Mouse (Mus musculus) embryonic facial prominence, embryonic 11.5 days (tissue): ENCODE measurements at regions not wholly inside any gene's neighbourhood (a gene's known extent, or its start where the extent isn't known, plus 50 kb on each side); places are given as distances from the start of the nearest gene placed in this dataset.

ENCODE experiments used
- ATAC-seq: fragments of 200-750 bp; cut with Nextera tagmentation; replicated peaks from 2 replicates; pipeline ENCODE4 v1.8.0; 2017; ENCODE audit warnings: low read depth; ENCODE audit not compliant: insufficient number of reproducible peaks, low FRiP score, low TSS enrichment
- DNase-seq: peaks from one replicate; pipeline ENCODE4 v3.0.0-alpha.2; 2015; ENCODE audit warnings: low spot score
- H3K27ac ChIP-seq: fragments of 300-500 bp; sonication (generic); replicated peaks from 2 replicates; pipeline ENCODE4 v1.5.1; 2014; ENCODE audit warnings: mild to moderate bottlenecking, low read depth, low read length, control low read depth
- H3K27me3 ChIP-seq: fragments of 300-500 bp; sonication (generic); 2 replicates; pipeline ENCODE4 v1.6.1; 2014; ENCODE audit warnings: mild to moderate bottlenecking, low read length, moderate library complexity, mixed read lengths; ENCODE audit not compliant: control insufficient read depth, insufficient read depth
- H3K36me3 ChIP-seq: fragments of 300-500 bp; sonication (generic); replicated peaks from 2 replicates; pipeline ENCODE4 v1.6.1; 2014; ENCODE audit warnings: low read depth, mild to moderate bottlenecking, low read length, moderate library complexity, mixed read lengths; ENCODE audit not compliant: control insufficient read depth, insufficient read depth
- H3K4me1 ChIP-seq: fragments of 300-500 bp; sonication (generic); 2 replicates; pipeline ENCODE4 v1.6.1; 2014; ENCODE audit warnings: low read length, mixed read lengths; ENCODE audit not compliant: control insufficient read depth, insufficient read depth
- H3K4me2 ChIP-seq: fragments of 300-500 bp; sonication (generic); 2 replicates; pipeline ENCODE4 v1.6.1; 2014; ENCODE audit warnings: low read depth, mild to moderate bottlenecking, control low read depth, low read length, moderate library complexity
- H3K4me3 ChIP-seq: fragments of 300-500 bp; sonication (generic); 2 replicates; pipeline ENCODE4 v1.5.1; 2014; ENCODE audit warnings: low read depth, low read length, control low read depth
- H3K9ac ChIP-seq: fragments of 300-500 bp; sonication (generic); replicated peaks from 2 replicates; pipeline ENCODE4 v1.6.1; 2014; ENCODE audit warnings: mild to moderate bottlenecking, control low read depth, low read length
- H3K9me3 ChIP-seq: fragments of 300-500 bp; sonication (generic); replicated peaks from 2 replicates; pipeline ENCODE4 v1.6.1; 2016; ENCODE audit warnings: mild to moderate bottlenecking, low read length, inconsistent platforms, mixed read lengths; ENCODE audit not compliant: control insufficient read depth
- WGBS: fragments of 180-500 bp; shearing (Covaris S2); extraction: QIAGEN DNeasy Blood & Tissue Kit; methylation state at CpG from one replicate; pipeline ENCODE4 v1.1.7; 2014; 5-methylcytosine and 5-hydroxymethylcytosine counted together

GRCm38 (mm10) chr15:5584381-5584780, 340.4 kb upstream of the Ptger4 start:
- H3K9me3 ChIP-seq: no peaks in the 10 kb centered on the region
- H3K4me1 ChIP-seq: no peaks in the 10 kb centered on the region
- H3K9ac ChIP-seq: no peak overlapping the region
- no peaks in the 10 kb centered on the region for H3K36me3 ChIP-seq
- WGBS: 77% methylated on average over 2 of the region's 2 CpGs
- no peak overlapping the region for H3K4me3 ChIP-seq
- H3K27me3 ChIP-seq: no peaks in the 10 kb centered on the region
- no peak for DNase-seq
- no peak overlapping the region for H3K4me2 ChIP-seq
- no peak overlapping the region for H3K27ac ChIP-seq
- ATAC-seq: no peak

- H3K9ac ChIP-seq: no peak overlapping the region
- H3K4me2 ChIP-seq: no peak overlapping the region
- WGBS: 74% methylated on average over 4 of the region's 4 CpGs
- H3K27ac ChIP-seq: no peak overlapping the region
- ATAC-seq: no peak
- DNase-seq: no peak
- no peaks in the 10 kb centered on the region for H3K27me3 ChIP-seq
- H3K4me3 ChIP-seq: no peak overlapping the region
- H3K9me3 ChIP-seq: no peaks in the 10 kb centered on the region
- H3K36me3 ChIP-seq: no peaks in the 10 kb centered on the region
- no peaks in the 10 kb centered on the region for H3K4me1 ChIP-seq
These were observed 360.8 kb upstream of the Ptger4 start for GRCm38 (mm10) chr15:5604732-5605266.

- WGBS: 91% methylated on average over 2 of the region's 2 CpGs
- Histone ChIP-seq H3K9me3 (no peaks in the 10 kb centered on the region), H3K4me3 (no peak overlapping the region), H3K36me3 (no peaks in the 10 kb centered on the region), H3K4me1 (no peaks in the 10 kb centered on the region), H3K4me2 (no peak overlapping the region), H3K27me3 (no peaks in the 10 kb centered on the region), H3K27ac (no peak overlapping the region), H3K9ac (no peak overlapping the region)
- DNase-seq (no peak), ATAC-seq (no peak)
These were observed 363.5 kb upstream of the Ptger4 start for GRCm38 (mm10) chr15:5607533-5607932.

GRCm38 (mm10) chr15:5623021-5623420, 379.0 kb upstream of the Ptger4 start:
- WGBS: 74% methylated on average over 5 of the region's 5 CpGs
- ATAC-seq (no peak), DNase-seq (no peak)

GRCm38 (mm10) chr15:5625367-5625766, 381.4 kb upstream of the Ptger4 start:
- Histone ChIP-seq H3K4me1 (no peaks in the 10 kb centered on the region), H3K27ac (no peak overlapping the region), H3K27me3 (no peaks in the 10 kb centered on the region), H3K4me3 (no peak overlapping the region), H3K9me3 (no peaks in the 10 kb centered on the region), H3K4me2 (no peak overlapping the region), H3K36me3 (no peaks in the 10 kb centered on the region), H3K9ac (no peak overlapping the region)
- ATAC-seq (no peak), DNase-seq (no peak)
- WGBS: 90% methylated on average over 2 of the region's 2 CpGs

More at GRCm38 (mm10) chr15:5623021-5623420, 379.0 kb upstream of the Ptger4 start:
- Histone ChIP-seq H3K9me3 (no peaks in the 10 kb centered on the region), H3K36me3 (no peaks in the 10 kb centered on the region), H3K9ac (no peak overlapping the region), H3K4me2 (no peak overlapping the region), H3K4me3 (no peak overlapping the region), H3K27ac (no peak overlapping the region), H3K27me3 (no peaks in the 10 kb centered on the region), H3K4me1 (no peaks in the 10 kb centered on the region)

GRCm38 (mm10) chr15:5646673-5647072, 402.7 kb upstream of the Ptger4 start:
- H3K27ac ChIP-seq: no peak overlapping the region
- H3K27me3 ChIP-seq: no peaks in the 10 kb centered on the region
- H3K9ac ChIP-seq: no peak overlapping the region
- no peak for ATAC-seq
- 38% methylated on average over 1 of the region's 1 CpGs for WGBS
- DNase-seq: peak; percentile 74
- H3K4me3 ChIP-seq: no peak overlapping the region
- H3K36me3 ChIP-seq: no peaks in the 10 kb centered on the region
- no peak overlapping the region for H3K4me2 ChIP-seq
- H3K9me3 ChIP-seq: no peaks in the 10 kb centered on the region
- no peaks in the 10 kb centered on the region for H3K4me1 ChIP-seq

GRCm38 (mm10) chr15:5658796-5659195, 414.8 kb upstream of the Ptger4 start:
- Histone ChIP-seq H3K9ac (no peak overlapping the region), H3K36me3 (no peaks in the 10 kb centered on the region)

GRCm38 (mm10) chr15:5660819-5661218, 416.8 kb upstream of the Ptger4 start:
- ATAC-seq (0 out of 2 replicates have a peak, but pooled peaks have one; percentile 18), DNase-seq (peak; percentile 11)
- WGBS: 73% methylated on average over 3 of the region's 3 CpGs
- no peak overlapping the region for H3K9ac ChIP-seq
- no peaks in the 10 kb centered on the region for H3K9me3 ChIP-seq
- no peak overlapping the region for H3K4me3 ChIP-seq
- H3K4me2 ChIP-seq: no peak overlapping the region
- no peaks in the 10 kb centered on the region for H3K4me1 ChIP-seq
- H3K36me3 ChIP-seq: no peaks in the 10 kb centered on the region
- H3K27me3 ChIP-seq: no peaks in the 10 kb centered on the region
- H3K27ac ChIP-seq: no peak overlapping the region

More at GRCm38 (mm10) chr15:5658796-5659195, 414.8 kb upstream of the Ptger4 start:
- DNase-seq (no peak), ATAC-seq (no peak)
- Histone ChIP-seq H3K9me3 (no peaks in the 10 kb centered on the region), H3K27ac (no peak overlapping the region), H3K4me3 (no peak overlapping the region), H3K27me3 (no peaks in the 10 kb centered on the region), H3K4me1 (no peaks in the 10 kb centered on the region), H3K4me2 (no peak overlapping the region)
- WGBS: 73% methylated on average over 6 of the region's 6 CpGs
